Mouse (Mus musculus) heart, postnatal 0 days (tissue): ENCODE measurements at regions not wholly inside any gene's neighbourhood (a gene's known extent, or its start where the extent isn't known, plus 50 kb on each side); places are given as distances from the start of the nearest gene placed in this dataset.

Experiments
- CTCF ChIP-seq: IDR thresholded peaks from 2 replicates; pipeline ENCODE4 v1.5.1; 2016; ENCODE audit warnings: antibody characterized with exemption, control low read depth, low read depth
- EP300 ChIP-seq: IDR thresholded peaks from 2 replicates; pipeline ENCODE4 v1.6.1; 2016; ENCODE audit warnings: antibody characterized with exemption, low read depth

DNA sequence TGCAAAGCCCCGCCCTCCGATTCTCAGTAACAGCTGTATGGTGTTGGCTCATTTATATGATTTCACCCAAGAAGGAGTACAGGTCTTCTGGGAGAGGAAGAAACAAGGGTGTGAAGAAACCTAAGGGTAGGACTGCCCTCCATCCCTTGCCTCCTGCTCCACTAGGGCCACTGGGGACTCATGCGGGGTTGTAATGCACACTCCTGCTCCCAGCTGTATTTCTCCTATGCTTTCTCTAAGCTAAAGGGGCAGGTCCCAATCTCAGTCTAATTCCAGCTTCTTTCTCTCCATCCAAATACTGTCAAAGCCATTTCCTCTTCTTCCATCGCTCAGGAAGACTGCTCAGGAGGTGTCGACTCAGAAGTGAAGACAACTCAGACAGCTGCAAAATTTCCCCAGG lies 1977.0 kb upstream of the Lrrc6 start:
- TF ChIP-seq EP300 = no peak
- no peak for TF ChIP-seq CTCF
